Mouse (Mus musculus) ZHBTc4 (cell line): ENCODE measurements around the gene Ica1.

ENCODE experiments used
- DNase-seq: peaks from one replicate; pipeline ENCODE4 v3.0.0-alpha.2; 2011; ENCODE audit warnings: low read depth, low spot score

Ica1 gene

DNA sequence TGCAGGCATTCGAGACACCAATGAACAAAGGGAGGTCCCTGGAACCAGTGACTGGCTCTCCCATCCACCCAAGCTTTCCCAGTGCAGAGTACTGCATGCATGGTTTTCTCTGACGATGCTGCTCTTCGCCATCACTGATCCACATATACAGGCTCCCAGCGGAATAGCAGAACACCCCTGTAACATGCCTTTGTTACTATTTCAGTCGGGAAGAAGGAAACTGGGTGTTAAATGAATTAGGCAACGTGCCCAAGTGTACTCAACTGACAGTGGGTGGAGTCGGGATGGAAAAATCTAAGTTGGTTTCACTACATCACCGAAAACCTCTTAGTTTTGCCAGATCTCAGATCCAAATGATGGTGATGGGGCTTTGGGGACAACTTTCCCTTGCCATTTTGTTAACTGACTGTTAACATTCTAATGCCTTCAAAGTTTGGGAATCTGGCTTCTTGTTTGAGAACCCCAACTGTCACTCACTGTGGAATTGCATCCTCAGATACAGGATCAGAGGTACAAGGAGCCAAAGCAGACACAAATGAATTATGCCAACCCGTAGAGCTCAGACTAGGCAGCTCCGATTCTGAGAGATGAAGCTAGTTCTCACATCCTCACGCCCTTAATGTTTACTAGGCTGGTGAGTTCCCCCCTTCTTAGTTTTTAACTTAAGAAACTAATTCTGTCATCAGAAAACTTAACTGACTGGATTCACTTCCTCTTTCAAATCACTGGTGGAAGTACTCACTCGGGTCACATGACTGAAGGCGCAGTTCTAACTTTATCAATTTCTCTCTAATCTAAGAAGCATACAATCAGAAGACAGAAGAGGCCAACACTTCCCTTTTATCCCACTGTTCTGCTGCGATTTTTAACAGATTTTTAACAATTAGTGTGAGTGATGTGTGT is 91.4 kb downstream of the Ica1 start:
- no peak for DNase-seq

DNA sequence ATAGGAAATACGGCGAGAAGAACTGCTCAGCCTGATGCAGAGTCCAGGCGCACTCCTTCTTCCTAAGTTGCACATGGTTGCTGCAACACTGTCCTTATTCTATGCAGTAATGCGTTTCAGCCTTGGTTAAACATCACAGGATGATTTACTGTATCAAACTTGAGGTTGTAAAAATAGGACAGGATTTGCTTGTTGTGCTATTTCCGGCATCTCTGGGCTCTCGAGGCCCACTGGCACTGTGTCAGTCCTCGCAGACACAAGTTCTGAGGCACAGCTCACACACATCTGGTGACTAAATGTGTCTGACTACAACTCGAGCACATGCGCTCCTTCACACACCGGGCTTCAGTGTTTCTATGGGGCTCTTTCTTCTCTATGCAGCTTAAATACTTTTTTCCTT is 94.9 kb downstream of the Ica1 start:
- DNase-seq, result no peak

DNA sequence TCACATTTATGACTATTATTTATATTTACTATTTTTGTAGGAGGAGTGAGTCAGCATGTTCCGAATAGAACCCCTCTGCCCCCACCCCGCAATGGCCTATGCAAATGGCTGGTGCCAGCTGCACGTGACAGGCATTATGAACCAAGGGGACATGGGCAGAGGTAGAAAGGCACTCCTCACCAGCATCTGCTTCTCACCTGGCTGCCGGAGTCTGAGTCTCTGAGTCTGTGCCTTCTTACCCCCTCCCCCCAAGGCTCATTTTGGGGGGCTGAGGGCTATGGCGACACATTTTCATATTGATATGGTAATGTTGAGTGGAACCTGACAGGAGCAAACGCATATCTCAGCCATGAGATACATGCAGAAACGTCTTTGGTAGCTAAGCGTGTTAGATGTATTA is 97.4 kb downstream of the Ica1 start:
- DNase-seq, result no peak

DNA sequence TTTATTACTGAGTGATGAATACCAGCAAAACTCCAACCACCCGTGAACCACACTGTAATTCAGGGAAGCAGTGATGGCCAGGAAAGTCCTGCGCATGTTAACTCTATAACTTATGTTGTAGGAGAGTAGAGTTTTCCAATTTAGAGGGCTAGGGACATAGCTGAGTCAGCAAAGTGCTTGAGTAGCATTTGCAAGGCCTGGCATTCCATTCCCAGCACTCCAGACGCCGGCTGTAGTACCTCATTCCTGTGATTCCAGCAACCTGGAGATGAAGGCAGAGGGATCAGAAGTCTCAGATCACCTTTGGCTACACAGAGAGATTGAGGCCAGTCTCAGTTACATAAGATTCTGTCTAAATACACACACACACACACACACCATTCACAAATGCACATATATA is 105.3 kb downstream of the Ica1 start:
- DNase-seq, result no peak

DNA sequence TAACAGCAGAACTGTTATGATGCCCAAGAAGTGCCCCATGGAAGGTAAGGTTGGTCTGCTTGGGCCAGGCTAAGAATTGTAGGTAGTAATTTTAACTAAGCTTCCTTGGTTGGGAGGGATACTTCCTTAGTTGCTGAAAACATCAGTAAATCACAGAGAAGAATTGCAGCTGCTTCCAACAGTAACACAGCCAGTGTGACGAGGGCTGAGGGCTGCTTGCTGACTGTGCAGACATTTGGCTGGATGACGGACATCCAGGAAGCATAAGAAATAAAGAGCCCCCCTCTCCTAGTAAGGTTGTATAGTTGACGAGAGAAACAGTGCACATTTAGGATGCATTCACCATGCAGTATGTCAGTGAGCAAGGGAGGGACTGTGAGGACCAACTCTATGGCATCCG is 108.9 kb downstream of the Ica1 start:
- DNase-seq, result no peak

DNA sequence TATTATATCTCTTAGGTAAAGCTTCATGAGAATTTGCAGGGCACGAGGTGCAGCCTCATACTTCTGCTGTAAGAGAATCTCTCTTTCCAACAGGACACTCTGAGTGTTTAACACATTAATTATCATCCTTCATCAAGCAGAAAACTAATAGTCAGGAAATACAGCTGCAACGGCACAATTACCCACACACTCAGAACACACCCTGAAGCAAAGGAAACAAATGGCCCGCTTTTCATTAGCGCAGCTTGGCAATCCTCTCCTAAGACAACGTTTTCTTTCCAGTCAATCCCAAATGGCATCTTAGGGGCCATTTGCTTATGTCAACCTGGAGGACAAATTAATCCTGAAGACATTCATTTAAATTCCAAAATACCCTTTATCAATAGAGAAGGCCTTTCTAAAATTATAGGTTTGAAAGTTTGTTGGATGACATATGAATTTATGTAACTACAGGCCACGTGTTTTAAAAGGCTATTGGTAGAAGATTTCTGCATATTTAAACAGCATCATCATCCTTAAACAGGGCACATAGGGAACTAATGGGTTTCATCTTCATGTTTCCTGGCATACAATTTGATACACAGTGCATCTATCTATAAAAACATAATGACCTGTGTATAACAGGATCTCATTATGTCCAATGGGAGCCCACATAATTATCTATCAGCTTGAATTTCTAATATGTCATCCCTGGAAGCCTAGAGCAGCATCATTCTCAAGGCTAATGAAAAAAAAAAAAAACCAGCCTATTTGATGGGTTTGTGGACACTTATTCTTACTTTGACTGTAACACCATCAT is 110.1 kb downstream of the Ica1 start:
- DNase-seq, result no peak

DNA sequence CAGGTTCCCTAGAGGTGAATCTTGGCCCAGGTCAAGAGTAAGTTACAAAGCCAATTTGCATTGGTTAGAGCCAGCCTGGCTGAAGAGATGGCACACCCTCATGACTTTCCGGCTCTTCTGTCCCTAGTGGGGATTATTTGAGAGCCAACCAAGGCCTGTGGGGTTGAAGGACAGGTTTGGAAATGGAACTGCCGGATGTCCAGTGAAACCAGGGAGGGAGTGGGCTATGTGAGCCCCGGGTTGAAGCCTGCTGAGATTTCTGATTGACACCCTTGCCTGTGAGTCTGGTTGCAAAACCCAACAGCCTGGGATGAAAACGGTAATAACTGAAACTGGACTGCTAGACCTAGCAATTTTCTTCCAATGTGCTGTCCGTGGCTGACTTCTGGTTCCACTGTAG is 112.5 kb downstream of the Ica1 start:
- no peak for DNase-seq

DNA sequence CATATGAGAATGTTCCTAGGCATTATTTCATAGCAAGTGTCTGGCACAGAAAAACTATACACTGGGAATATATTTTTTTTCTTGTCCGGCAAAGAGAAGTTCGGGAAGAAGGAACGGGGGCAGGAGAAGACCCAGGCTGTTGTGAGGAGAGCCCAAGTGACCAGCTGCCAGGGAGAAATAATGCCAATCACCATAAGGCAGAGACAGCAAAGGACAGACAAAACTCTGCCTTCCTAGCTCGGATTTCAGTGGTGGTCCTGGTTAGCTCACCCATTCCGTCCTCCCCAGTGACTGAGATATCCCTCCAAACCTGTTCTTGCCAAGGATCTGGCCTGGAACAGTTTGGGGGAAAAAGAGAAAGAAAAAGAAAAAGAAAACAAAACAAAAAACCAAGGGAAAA is 113.3 kb downstream of the Ica1 start:
- no peak for DNase-seq

DNA sequence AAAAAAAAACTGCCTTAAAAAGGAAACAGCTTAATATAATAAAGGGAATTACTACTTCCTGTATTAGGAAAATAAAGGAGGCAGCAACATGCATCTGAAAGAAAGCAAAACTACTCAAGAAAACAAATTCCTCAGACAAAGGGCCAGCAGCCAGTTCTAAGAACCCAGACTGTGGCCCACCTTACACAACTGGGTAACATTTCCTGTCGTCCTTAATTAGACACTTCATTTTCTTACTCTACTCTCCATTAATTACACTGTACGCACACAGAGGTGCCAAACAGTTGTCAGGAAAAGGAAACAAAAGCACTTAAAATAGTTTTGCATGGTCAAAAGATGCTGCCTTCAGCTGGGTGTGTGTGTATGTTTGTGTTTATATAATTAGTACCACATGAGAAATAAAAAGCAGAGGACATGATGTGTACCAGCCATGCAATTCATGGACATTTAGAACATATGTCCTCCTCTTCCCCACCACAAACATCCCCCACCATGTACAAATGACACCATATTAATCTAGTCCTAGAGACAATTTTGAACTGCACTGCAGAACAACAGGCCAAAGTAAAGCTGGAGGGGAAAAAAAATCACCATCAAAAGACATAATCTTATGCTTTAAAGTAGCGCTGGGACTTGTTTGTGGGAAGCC is 115.1 kb downstream of the Ica1 start:
- DNase-seq, result no peak

DNA sequence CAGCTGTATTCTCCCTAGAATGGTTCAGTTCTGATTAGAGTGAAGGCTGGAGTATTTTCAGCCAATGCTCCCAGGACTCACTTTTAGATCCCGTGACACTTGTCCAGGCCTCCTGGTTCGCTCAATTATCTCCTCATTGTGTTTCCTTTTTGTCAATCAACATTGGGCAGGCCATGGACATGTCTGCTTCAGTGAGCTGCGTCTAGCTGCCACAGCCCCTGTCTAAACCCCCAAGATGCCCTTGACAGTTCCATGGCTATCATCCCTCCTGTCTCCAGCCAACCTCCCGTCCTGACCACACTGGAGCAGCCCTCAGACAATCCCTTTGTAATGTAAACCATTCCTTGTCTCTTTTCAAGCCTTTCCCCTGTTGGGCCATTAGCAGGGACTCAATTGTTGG is 116.9 kb downstream of the Ica1 start:
- peak; percentile 83 for DNase-seq

DNA sequence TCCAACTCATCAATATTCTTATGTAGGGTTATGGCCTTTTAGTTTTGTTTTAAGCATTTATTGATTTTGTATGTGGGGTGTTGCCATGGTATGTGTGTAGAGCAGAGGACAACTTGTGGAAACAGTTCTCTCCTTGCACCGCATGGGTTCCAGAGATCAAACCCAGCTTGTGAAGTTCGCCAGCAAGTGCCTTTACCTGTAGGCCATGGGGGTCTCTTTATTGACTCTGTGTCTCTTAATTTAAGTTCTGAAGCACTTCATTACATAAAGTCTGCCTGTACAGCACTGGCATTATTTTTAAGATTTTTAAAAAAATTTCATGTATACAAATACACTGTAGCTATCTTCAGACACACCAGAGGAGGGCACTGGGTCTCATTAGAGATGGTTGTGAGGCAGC is 118.2 kb downstream of the Ica1 start:
- DNase-seq, result no peak

DNA sequence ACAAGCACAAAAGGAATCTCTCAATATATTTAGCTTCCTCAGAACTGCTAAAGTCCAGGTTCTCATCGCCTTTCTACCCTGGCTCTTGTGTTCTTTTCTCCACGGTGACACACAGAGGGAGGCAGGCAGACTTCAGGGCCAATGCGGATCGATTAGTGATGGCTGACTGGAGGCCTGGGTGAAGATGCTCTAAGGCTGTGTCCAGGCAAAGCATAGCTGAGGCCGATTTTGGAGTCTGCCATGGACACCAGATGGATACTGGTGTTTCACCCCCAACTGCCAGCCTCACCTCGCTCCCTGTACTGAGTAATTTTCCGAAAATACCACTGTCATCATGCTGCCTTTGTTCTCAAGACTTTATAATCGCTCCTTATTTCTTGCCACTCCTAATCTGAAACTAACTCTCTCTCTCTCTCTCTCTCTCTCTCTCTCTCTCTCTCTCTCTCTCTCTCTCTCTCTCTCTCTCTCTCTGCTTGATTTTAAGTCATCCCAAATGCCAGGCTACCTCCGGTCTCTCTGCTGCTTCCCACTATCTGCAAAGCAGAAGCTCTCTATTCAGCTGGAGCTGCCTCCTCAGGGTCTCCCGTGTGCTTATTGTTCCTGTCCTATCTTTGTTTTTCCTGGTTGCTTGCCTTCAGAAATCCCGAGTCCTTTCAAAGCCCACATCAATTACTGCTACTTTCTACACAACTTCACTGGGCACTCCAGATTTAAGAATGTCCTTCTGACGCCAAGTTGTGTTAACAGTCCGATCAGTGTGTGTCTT is 118.9 kb downstream of the Ica1 start:
- no peak for DNase-seq

DNA sequence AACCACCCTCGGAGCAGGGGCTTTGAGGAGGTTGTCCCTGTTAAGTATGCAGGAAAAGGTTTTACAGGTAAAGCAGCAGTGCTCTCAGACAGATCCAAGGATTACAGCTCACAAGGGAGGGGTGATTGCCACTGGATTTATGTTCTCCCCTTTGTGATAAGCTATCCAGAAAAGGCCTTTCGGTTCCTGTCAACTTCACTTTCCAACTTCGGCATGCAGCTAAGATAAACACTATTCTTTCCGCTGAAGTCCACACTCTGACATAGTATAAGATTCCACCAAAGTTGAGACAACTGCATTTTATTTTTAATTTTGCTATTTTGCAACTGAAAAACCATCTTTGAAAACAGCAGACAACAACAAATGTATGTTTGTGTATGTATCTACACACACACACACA is 119.9 kb downstream of the Ica1 start:
- no peak for DNase-seq

DNA sequence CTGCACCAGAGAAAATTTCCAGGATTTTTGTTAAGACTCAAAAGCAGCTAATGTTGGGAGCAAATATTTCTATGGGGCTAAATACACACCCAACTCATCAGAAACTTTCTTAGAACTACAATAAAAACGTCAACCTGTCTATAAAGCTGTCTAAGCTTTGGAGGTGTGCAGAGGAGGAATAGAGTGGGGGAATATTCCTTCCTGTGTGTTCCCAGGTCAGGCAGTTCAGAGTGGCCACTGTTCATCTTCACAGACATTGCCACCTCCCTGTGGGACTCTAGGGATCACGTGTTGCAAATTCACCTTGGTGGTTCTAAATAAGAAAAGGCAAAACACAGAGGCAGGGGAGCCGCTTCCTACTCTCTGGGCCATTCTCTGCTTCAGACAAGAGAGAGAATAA is 120.8 kb downstream of the Ica1 start:
- DNase-seq, result peak; percentile 33

DNA sequence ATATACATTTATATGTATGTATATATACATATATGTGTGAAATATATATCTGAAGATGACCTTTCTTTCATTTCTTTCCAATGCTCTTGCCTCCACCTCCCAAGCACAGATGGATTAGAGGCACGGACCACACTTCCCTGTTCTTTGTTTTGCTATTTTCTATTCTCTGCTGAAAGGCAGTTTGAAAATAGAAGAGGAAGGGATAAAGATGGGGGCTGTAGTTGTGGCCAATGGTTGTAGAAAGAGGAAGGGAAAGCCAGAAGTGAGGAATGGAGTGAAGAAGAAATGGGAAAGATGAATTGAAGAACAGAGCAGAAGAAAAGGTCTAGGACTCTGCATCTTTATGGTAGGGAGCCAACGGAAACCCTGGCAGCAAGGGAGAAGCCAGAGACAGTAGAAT is 122.8 kb downstream of the Ica1 start:
- DNase-seq, result no peak

DNA sequence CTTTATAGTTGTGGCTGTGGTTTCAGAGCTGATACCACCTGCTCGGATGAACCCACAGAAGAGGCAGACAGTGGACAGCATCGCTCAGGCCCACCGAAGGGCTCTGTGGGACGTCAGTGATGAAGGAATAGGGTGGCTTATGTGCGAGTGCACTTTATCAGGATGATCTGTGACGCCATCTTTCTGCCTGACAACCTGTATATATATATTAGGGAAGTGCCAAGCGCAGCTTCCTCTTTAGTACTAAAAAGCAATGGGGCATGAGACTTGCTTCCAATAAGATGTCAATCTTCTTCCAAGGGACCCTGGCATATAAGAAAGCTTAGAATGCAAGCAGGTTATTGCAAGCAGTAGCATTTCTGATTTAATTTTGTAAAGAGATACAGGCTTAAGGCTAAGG is 127.9 kb downstream of the Ica1 start:
- DNase-seq, result no peak

DNA sequence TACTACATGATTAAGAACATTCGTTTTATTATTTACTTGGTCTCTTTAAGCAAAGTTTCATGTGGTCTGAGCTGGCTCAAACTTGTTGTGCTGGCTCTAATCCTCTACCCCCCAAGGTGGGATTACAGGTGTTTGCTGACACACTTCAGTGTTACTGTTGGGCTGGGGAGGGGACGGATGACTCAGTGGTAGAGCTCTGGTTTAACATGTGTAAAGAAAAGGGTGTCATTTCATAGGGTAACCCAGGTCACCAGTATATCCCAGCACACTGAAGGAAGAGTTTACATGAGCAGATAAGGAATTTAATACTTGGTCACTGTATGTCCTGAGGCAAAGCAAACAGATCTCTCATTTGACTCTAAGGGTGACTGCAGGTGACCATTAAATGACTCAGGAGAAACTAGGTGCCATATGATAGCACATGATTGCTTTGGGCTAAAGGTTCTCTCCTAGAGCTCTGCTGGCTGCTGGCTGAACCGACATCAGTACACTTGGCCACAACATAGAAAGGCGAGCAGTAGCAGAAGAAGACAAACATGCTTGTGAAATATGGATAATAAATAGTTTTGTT is 128.9 kb downstream of the Ica1 start:
- no peak for DNase-seq

DNA sequence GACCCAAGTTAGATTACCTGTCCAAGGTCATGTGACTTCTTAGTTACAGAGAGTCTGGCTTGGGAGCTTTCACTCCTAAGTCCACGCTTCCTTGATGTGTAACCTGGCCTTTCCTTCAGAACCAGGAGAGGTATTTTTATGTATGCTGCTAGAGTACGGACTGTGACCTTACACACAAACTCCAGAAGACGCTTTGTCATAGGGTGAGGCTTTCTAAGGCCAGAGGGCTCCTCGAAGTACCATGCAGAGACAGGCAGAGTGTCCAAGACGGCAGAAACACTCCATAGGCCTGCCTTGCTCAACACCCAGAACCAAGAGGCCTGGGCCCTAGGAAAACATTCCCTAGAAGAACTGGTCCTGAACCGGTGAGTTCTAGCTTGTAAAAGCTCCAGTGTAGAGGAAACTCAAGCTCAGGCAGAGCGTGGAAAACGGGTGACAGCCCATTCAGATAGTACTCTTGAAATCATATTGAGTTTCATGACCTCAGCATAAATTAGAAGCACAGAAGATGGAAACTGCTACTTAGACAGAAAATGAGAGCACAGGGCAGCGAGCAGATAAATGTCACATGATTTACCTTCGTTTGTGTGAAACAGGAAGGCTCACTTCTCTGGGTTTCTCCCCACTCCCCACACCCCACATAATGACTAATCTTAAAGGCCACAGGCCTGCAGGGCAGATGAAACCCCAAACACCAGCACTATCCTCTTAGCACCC is 129.9 kb downstream of the Ica1 start:
- no peak for DNase-seq

DNA sequence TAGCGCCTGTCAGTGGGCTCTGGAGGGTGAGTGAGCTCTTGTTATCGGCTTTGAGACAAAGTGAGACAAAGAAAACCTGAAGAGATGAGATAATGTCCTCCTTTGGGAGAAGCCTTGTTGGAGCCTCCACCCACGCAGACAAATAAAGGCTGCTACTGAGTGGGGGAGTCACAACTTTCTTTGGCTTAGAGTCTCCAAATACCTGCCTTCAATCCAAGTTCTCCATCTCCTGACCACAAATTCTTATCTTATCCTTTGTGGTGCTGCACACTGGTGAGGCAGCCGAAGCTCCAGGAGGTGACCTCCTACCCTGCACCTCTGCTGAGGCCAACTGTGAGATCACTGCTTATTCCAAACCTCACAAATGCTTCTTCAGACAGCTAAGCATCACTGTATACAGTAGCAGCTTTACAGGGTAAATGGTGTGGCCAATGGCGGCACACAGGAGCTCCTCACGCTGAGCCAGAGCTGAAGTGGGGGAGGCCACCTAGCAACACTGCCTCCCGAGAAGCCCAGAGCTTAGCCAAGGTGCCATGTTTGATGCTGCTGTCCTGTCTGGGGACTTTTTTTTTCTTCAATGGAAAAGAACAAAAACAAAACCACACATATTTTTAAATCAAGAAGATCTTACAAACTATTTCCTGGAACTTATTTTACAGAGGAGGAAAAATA is 130.6 kb downstream of the Ica1 start:
- DNase-seq, result no peak

DNA sequence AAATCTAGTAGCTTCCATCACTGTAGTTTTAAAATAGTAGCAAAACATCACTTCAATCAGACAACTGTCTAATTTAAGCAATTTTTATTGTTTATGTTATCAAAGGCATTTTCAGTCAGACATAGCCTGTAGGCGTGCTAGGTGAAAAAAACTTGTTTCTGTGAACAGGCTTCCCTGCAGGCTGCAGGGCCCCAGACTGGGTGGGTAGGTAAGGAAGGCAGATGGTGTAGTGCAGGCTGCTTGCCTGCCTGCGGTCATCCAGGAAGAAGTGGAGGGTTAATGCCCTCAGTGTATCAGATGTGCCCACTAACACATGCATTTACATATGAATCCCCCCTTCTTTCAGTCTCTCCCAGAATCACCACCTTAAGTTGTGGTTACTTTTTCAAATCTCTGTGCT is 132.6 kb downstream of the Ica1 start:
- no peak for DNase-seq
